Mouse (Mus musculus) kidney, postnatal 0 days (tissue): ENCODE measurements at regions not wholly inside any gene's neighbourhood (a gene's known extent, or its start where the extent isn't known, plus 50 kb on each side); places are given as distances from the start of the nearest gene placed in this dataset.

Experiments used
- ATAC-seq: fragments of 200-750 bp; cut with Nextera tagmentation; replicated peaks from 2 replicates; pipeline ENCODE4 v1.8.0; 2017; ENCODE audit warnings: low read depth, moderate number of reproducible peaks, moderate TSS enrichment, moderate library complexity; ENCODE audit not compliant: low FRiP score
- DNase-seq: peaks from one replicate; pipeline ENCODE4 v3.0.0-alpha.2; 2016; ENCODE audit warnings: low spot score
- H3K27ac ChIP-seq: fragments of 300-500 bp; sonication (generic); 2 replicates; pipeline ENCODE4 v1.5.1; 2014; ENCODE audit warnings: mild to moderate bottlenecking
- H3K27me3 ChIP-seq: fragments of 300-500 bp; sonication (generic); 2 replicates; pipeline ENCODE4 v1.6.1; 2014; ENCODE audit warnings: low read length, mixed read lengths; ENCODE audit not compliant: insufficient read depth
- H3K36me3 ChIP-seq: fragments of 300-500 bp; sonication (generic); 2 replicates; pipeline ENCODE4 v1.6.1; 2014; ENCODE audit warnings: low read length, mixed read lengths; ENCODE audit not compliant: insufficient read depth
- H3K4me1 ChIP-seq: fragments of 300-500 bp; sonication (generic); replicated peaks from 2 replicates; pipeline ENCODE4 v1.6.1; 2014; ENCODE audit warnings: antibody characterized with exemption, low read length, mixed read lengths; ENCODE audit not compliant: insufficient read depth
- H3K4me2 ChIP-seq: fragments of 300-500 bp; sonication (generic); 2 replicates; pipeline ENCODE4 v1.6.1; 2014; ENCODE audit warnings: mild to moderate bottlenecking, low read length, moderate library complexity, mixed read lengths
- H3K4me3 ChIP-seq: fragments of 300-500 bp; sonication (generic); replicated peaks from 2 replicates; pipeline ENCODE4 v1.5.1; 2014; ENCODE audit warnings: low read depth, low read length
- H3K9ac ChIP-seq: fragments of 300-500 bp; sonication (generic); 2 replicates; pipeline ENCODE4 v1.6.1; 2014; ENCODE audit warnings: low read depth, low read length
- H3K9me3 ChIP-seq: fragments of 300-500 bp; sonication (generic); replicated peaks from 2 replicates; pipeline ENCODE4 v1.6.1; 2016; ENCODE audit warnings: low read length, inconsistent platforms, mixed read lengths
- CTCF ChIP-seq: IDR thresholded peaks from 2 replicates; pipeline ENCODE4 v1.5.1; 2016; ENCODE audit warnings: antibody characterized with exemption, low read depth, mild to moderate bottlenecking, moderate library complexity
- WGBS: fragments of 180-500 bp; shearing (Covaris S2); extraction: QIAGEN DNeasy Blood & Tissue Kit; methylation state at CpG from one replicate; pipeline ENCODE4 v1.1.7; 2014; 5-methylcytosine and 5-hydroxymethylcytosine counted together

GRCm38 (mm10) chr9:47387221-47387620 is 142.8 kb upstream of the Cadm1 start:
- Histone ChIP-seq H3K4me2 (no peak overlapping the region), H3K27me3 (no peaks in the 10 kb centered on the region), H3K9ac (no peak overlapping the region), H3K36me3 (no peaks in the 10 kb centered on the region), H3K9me3 (no peaks in the 10 kb centered on the region), H3K4me1 (0 out of 2 replicates have a peak, but pooled peaks cover 14% of the 10 kb centered on the region), H3K4me3 (no peak overlapping the region), H3K27ac (no peak overlapping the region)
- ATAC-seq = no peak
- TF ChIP-seq CTCF = no peak
- 26% methylated on average over 4 of the region's 4 CpGs for WGBS
- peak; percentile 15 for DNase-seq

GRCm38 (mm10) chr9:47387716-47388300 is 142.2 kb upstream of the Cadm1 start:
- Histone ChIP-seq H3K27me3 (no peaks in the 10 kb centered on the region), H3K4me1 (0 out of 2 replicates have a peak, but pooled peaks cover 14% of the 10 kb centered on the region), H3K9ac (no peak overlapping the region), H3K9me3 (no peaks in the 10 kb centered on the region), H3K4me3 (no peak overlapping the region), H3K36me3 (no peaks in the 10 kb centered on the region), H3K4me2 (no peak overlapping the region), H3K27ac (no peak overlapping the region)
- 46% methylated on average over 8 of the region's 8 CpGs for WGBS
- no peak for TF ChIP-seq CTCF
- no peak for ATAC-seq
- no peak for DNase-seq

- no peak overlapping the region for H3K4me3 ChIP-seq
- 0 out of 2 replicates have a peak, but pooled peaks cover 6% of the 10 kb centered on the region for H3K4me1 ChIP-seq
- H3K27ac ChIP-seq = no peak overlapping the region
- no peak overlapping the region for H3K4me2 ChIP-seq
- no peaks in the 10 kb centered on the region for H3K9me3 ChIP-seq
- no peaks in the 10 kb centered on the region for H3K27me3 ChIP-seq
- no peak for TF ChIP-seq CTCF
- H3K9ac ChIP-seq = no peak overlapping the region
- ATAC-seq (no peak), DNase-seq (no peak)
- WGBS = 88% methylated on average over 6 of the region's 6 CpGs
- no peaks in the 10 kb centered on the region for H3K36me3 ChIP-seq
These were observed 140.1 kb upstream of the Cadm1 start for GRCm38 (mm10) chr9:47389901-47390300.

- ATAC-seq = no peak
- Histone ChIP-seq H3K9ac (no peak overlapping the region), H3K9me3 (no peaks in the 10 kb centered on the region), H3K27me3 (no peaks in the 10 kb centered on the region), H3K4me1 (0 out of 2 replicates have a peak, but pooled peaks cover 4% of the 10 kb centered on the region), H3K27ac (no peak overlapping the region), H3K4me2 (no peak overlapping the region), H3K36me3 (no peaks in the 10 kb centered on the region), H3K4me3 (no peak overlapping the region)
- 88% methylated on average over 5 of the region's 5 CpGs for WGBS
- DNase-seq = no peak
- TF ChIP-seq CTCF = no peak
These were observed 138.3 kb upstream of the Cadm1 start for GRCm38 (mm10) chr9:47391669-47392068.

- 17% methylated on average over 2 of the region's 2 CpGs for WGBS
- no peak overlapping the region for H3K4me2 ChIP-seq
- H3K4me1 ChIP-seq = no peaks in the 10 kb centered on the region
- H3K27ac ChIP-seq = no peak overlapping the region
- H3K36me3 ChIP-seq = no peaks in the 10 kb centered on the region
- H3K27me3 ChIP-seq = no peaks in the 10 kb centered on the region
- no peak for TF ChIP-seq CTCF
- H3K9ac ChIP-seq = no peak overlapping the region
- H3K9me3 ChIP-seq = no peaks in the 10 kb centered on the region
- DNase-seq (no peak), ATAC-seq (no peak)
- H3K4me3 ChIP-seq = no peak overlapping the region
These were observed 130.4 kb upstream of the Cadm1 start for GRCm38 (mm10) chr9:47399598-47399997.

GRCm38 (mm10) chr9:47400117-47400823 is 129.7 kb upstream of the Cadm1 start:
- 32% methylated on average over 7 of the region's 7 CpGs for WGBS
- TF ChIP-seq CTCF = no peak
- Histone ChIP-seq H3K27ac (no peak overlapping the region), H3K27me3 (no peaks in the 10 kb centered on the region), H3K4me1 (no peaks in the 10 kb centered on the region), H3K9ac (no peak overlapping the region), H3K36me3 (no peaks in the 10 kb centered on the region), H3K4me2 (no peak overlapping the region), H3K4me3 (no peak overlapping the region), H3K9me3 (no peaks in the 10 kb centered on the region)
- ATAC-seq = no peak
- DNase-seq = no peak
